Mouse (Mus musculus) left cerebral cortex, postnatal 4 days (tissue): ENCODE measurements around the gene Pgm2. TPM values are rescaled to one million over a fixed set of nuclear protein-coding genes. Genes with fewer than 3 reads are reported as not detected.

Experiments
- DNase-seq: peaks from one replicate; pipeline ENCODE4 v3.0.0-alpha.2; 2022
- intact Hi-C: fragments of 180-260 bp; cut with DNase I; formaldehyde crosslinking; loops from one replicate; pipeline ENCODE4 v1.15.1; 2025
- total RNA-seq, 2 experiments: library from RNA; stranded (reverse); gene quantifications; 2 replicates each; pipeline ENCODE4 v1.2.3; 2021

Gene Pgm2
- total RNA-seq, 2 experiments from 2014 or later = 14.5 to 16.4 TPM

- no peak for DNase-seq
- intact Hi-C loops = loop anchor here (10.0 kb wide), 1 partner anchor 170 kb away; no protein-coding TSS in a partner anchor
These were observed 18.3 kb upstream of the Pgm2 start for GRCm38 (mm10) chr5:64074455-64074854.

- DNase-seq = no peak
- intact Hi-C loops = loop anchor here (10.0 kb wide), 1 partner anchor 171 kb away; no protein-coding TSS in a partner anchor
These were observed 17.2 kb upstream of the Pgm2 start for GRCm38 (mm10) chr5:64075506-64075905.

GRCm38 (mm10) chr5:64077353-64077752 is 15.4 kb upstream of the Pgm2 start:
- intact Hi-C loops = loop anchor here (10.0 kb wide), 1 partner anchor 173 kb away; no protein-coding TSS in a partner anchor
- no peak for DNase-seq

- intact Hi-C loops = loop anchor here (10.0 kb wide), 1 partner anchor 174 kb away; no protein-coding TSS in a partner anchor
These were observed 13.8 kb upstream of the Pgm2 start for GRCm38 (mm10) chr5:64078740-64079461.

GRCm38 (mm10) chr5:64079462-64079817 is 13.3 kb upstream of the Pgm2 start:
- DNase-seq = no peak
- intact Hi-C loops = loop anchor here (10.0 kb wide), 1 partner anchor 175 kb away; no protein-coding TSS in a partner anchor

More at GRCm38 (mm10) chr5:64078740-64079461, 13.8 kb upstream of the Pgm2 start:
- peak; percentile 9 for DNase-seq

GRCm38 (mm10) chr5:64083447-64084359 is 9.0 kb upstream of the Pgm2 start:
- intact Hi-C loops = no loop called here
- DNase-seq = no peak

GRCm38 (mm10) chr5:64085405-64085804 is 7.3 kb upstream of the Pgm2 start:
- intact Hi-C loops = no loop called here
- no peak for DNase-seq

GRCm38 (mm10) chr5:64088740-64089139 is 4.0 kb upstream of the Pgm2 start:
- intact Hi-C loops = no loop called here
- no peak for DNase-seq

GRCm38 (mm10) chr5:64093349-64093871 is 660 bp downstream of the Pgm2 start:
- intact Hi-C loops = no loop called here
- no peak for DNase-seq

GRCm38 (mm10) chr5:64095342-64095993 is 2.7 kb downstream of the Pgm2 start:
- intact Hi-C loops = no loop called here
- no peak for DNase-seq

- intact Hi-C loops = loop anchor here (10.0 kb wide), 1 partner anchor 173 kb away; no protein-coding TSS in a partner anchor
- DNase-seq = no peak
These were observed 9.4 kb downstream of the Pgm2 start for GRCm38 (mm10) chr5:64101993-64102716.

- intact Hi-C loops = loop anchor here (10.0 kb wide), 1 partner anchor 172 kb away; no protein-coding TSS in a partner anchor
- DNase-seq = no peak
These were observed 9.9 kb downstream of the Pgm2 start for GRCm38 (mm10) chr5:64102717-64103075.

GRCm38 (mm10) chr5:64107596-64108289 is 15.0 kb downstream of the Pgm2 start:
- intact Hi-C loops = loop anchor here (10.0 kb wide), 1 partner anchor 167 kb away; no protein-coding TSS in a partner anchor

GRCm38 (mm10) chr5:64109217-64109616 is 16.5 kb downstream of the Pgm2 start:
- intact Hi-C loops = loop anchor here (10.0 kb wide), 1 partner anchor 166 kb away; no protein-coding TSS in a partner anchor
- no peak for DNase-seq

More at GRCm38 (mm10) chr5:64107596-64108289, 15.0 kb downstream of the Pgm2 start:
- DNase-seq = no peak

- intact Hi-C loops = no loop called here
- DNase-seq = no peak
These were observed 19.6 kb downstream of the Pgm2 start for GRCm38 (mm10) chr5:64112360-64112759.

GRCm38 (mm10) chr5:64114210-64114609 is 21.5 kb downstream of the Pgm2 start:
- intact Hi-C loops = no loop called here
- DNase-seq = no peak

GRCm38 (mm10) chr5:64117191-64117590 is 24.4 kb downstream of the Pgm2 start:
- intact Hi-C loops = no loop called here

GRCm38 (mm10) chr5:64125783-64126182 is 33.0 kb downstream of the Pgm2 start:
- DNase-seq = no peak
- intact Hi-C loops = no loop called here

More at GRCm38 (mm10) chr5:64117191-64117590, 24.4 kb downstream of the Pgm2 start:
- DNase-seq = no peak

- intact Hi-C loops = no loop called here
These were observed 38.8 kb downstream of the Pgm2 start for GRCm38 (mm10) chr5:64131550-64131949.

More at GRCm38 (mm10) chr5:64131550-64131949, 38.8 kb downstream of the Pgm2 start:
- DNase-seq = no peak
